Mouse (Mus musculus): Measurements from ENCODE around the gene Olfr141. TPM values are rescaled to one million over a fixed set of nuclear protein-coding genes. Genes with fewer than 3 reads are reported as not detected.

Gene Olfr141
- not detected in 2 replicates for polyA plus RNA-seq (2016; fragmentation: Nextera tagmentation; extraction: Ambion mirVana)

- Histone ChIP-seq H3K9me3 (replicated peaks) (no peaks in the 10 kb centered on the region), H3K27ac (replicated peaks) (no peak within 1 kb of the TSS), H3K4me3 (no peak within 1 kb of the TSS), H3K4me1 (no peaks in the 10 kb centered on the region), H3K36me3 (no peaks in the 10 kb centered on the region), H3K27me3 (ENCODE audit: low read depth, poor library complexity, severe bottlenecking) (no peaks in the 10 kb centered on the region)
- DNase-seq (ENCODE audit: low spot score), result no peak
Observed at GRCm38 (mm10) chr2:86809918-86810317, at the start of gene Olfr141. Olfr141 (minus strand) TSS chr2:86810018.

GRCm38 (mm10) chr2:86851596-86851995 is 41.8 kb upstream of the Olfr141 start, which contains the start of gene Olfr1095:
Olfr1095 (minus strand) TSS chr2:86851696.
- DNase-seq (ENCODE audit: low spot score), result no peak
- Histone ChIP-seq H3K9me3 (replicated peaks) (no peaks in the 10 kb centered on the region), H3K36me3 (no peaks in the 10 kb centered on the region), H3K27ac (replicated peaks) (no peak within 1 kb of the TSS), H3K4me1 (no peaks in the 10 kb centered on the region), H3K27me3 (ENCODE audit: low read depth, poor library complexity, severe bottlenecking) (no peaks in the 10 kb centered on the region), H3K4me3 (no peak within 1 kb of the TSS)
- WGBS, result 91% methylated on average over 3 of the region's 3 CpGs

GRCm38 (mm10) chr2:86824363-86824762 is 14.5 kb upstream of the Olfr141 start, which contains the start of gene Olfr1094:
Olfr1094 (plus strand) TSS chr2:86824663.
- Histone ChIP-seq H3K4me3 (no peak within 1 kb of the TSS), H3K9me3 (replicated peaks) (no peaks in the 10 kb centered on the region), H3K27ac (replicated peaks) (no peak within 1 kb of the TSS), H3K27me3 (ENCODE audit: low read depth, poor library complexity, severe bottlenecking) (no peaks in the 10 kb centered on the region), H3K4me1 (no peaks in the 10 kb centered on the region), H3K36me3 (no peaks in the 10 kb centered on the region)
- DNase-seq (ENCODE audit: low spot score), result no peak

GRCm38 (mm10) chr2:86782179-86782578 is 27.6 kb downstream of the Olfr141 start, which contains the start of gene Olfr1093:
Olfr1093 (plus strand) TSS chr2:86782479.
- 90% methylated on average over 2 of the region's 2 CpGs for WGBS

GRCm38 (mm10) chr2:86761050-86761449 is 48.8 kb downstream of the Olfr141 start:
- no peak overlapping the region for H3K4me3 ChIP-seq
- DNase-seq (ENCODE audit: low spot score), result no peak
- no peaks in the 10 kb centered on the region for H3K9me3 ChIP-seq (replicated peaks)
- 95% methylated on average over 6 of the region's 6 CpGs for WGBS
- H3K27me3 ChIP-seq (ENCODE audit: low read depth, poor library complexity, severe bottlenecking), result no peaks in the 10 kb centered on the region
- no peaks in the 10 kb centered on the region for H3K36me3 ChIP-seq
- H3K4me1 ChIP-seq, result no peaks in the 10 kb centered on the region
- no peak overlapping the region for H3K27ac ChIP-seq (replicated peaks)

More at GRCm38 (mm10) chr2:86782179-86782578, 27.6 kb downstream of the Olfr141 start, which contains the start of gene Olfr1093:
- Histone ChIP-seq H3K36me3 (no peaks in the 10 kb centered on the region), H3K4me3 (no peak within 1 kb of the TSS), H3K9me3 (replicated peaks) (no peaks in the 10 kb centered on the region), H3K27me3 (ENCODE audit: low read depth, poor library complexity, severe bottlenecking) (no peaks in the 10 kb centered on the region), H3K4me1 (no peaks in the 10 kb centered on the region), H3K27ac (replicated peaks) (no peak within 1 kb of the TSS)
- DNase-seq (ENCODE audit: low spot score), result no peak

- Histone ChIP-seq H3K27me3 (ENCODE audit: low read depth, poor library complexity, severe bottlenecking) (no peaks in the 10 kb centered on the region), H3K9me3 (replicated peaks) (no peaks in the 10 kb centered on the region), H3K4me3 (no peak within 1 kb of the TSS), H3K27ac (replicated peaks) (no peak within 1 kb of the TSS), H3K4me1 (no peaks in the 10 kb centered on the region), H3K36me3 (no peaks in the 10 kb centered on the region)
- WGBS, result 87% methylated on average over 1 of the region's 1 CpGs
- DNase-seq (ENCODE audit: low spot score), result no peak
Observed at GRCm38 (mm10) chr2:86758893-86759292, 50.9 kb downstream of the Olfr141 start, which contains the start of gene Olfr1090. Olfr1090 (minus strand) TSS chr2:86758993.

Other genes with a start within 250 kb of the Olfr141 start
- not detected in 2 replicates for gene Olfr1082, start 211.1 kb downstream of the Olfr141 start, polyA plus RNA-seq (2016; fragmentation: Nextera tagmentation; extraction: Ambion mirVana)
- not detected in 2 replicates for gene Olfr1084, start 170.3 kb downstream of the Olfr141 start, polyA plus RNA-seq (2016; fragmentation: Nextera tagmentation; extraction: Ambion mirVana)
- not detected in 2 replicates for gene Olfr1085, start 148.0 kb downstream of the Olfr141 start, polyA plus RNA-seq (2016; fragmentation: Nextera tagmentation; extraction: Ambion mirVana)
- gene Olfr1086, start 129.9 kb downstream of the Olfr141 start, polyA plus RNA-seq (2016; fragmentation: Nextera tagmentation; extraction: Ambion mirVana), result not detected in 2 replicates
- not detected in 2 replicates for gene Olfr1087, start 111.6 kb downstream of the Olfr141 start, polyA plus RNA-seq (2016; fragmentation: Nextera tagmentation; extraction: Ambion mirVana)
- gene Olfr1089, start 76.3 kb downstream of the Olfr141 start, polyA plus RNA-seq (2016; fragmentation: Nextera tagmentation; extraction: Ambion mirVana), result not detected in 2 replicates
- not detected in 2 replicates for gene Olfr1090, start 51.0 kb downstream of the Olfr141 start, polyA plus RNA-seq (2016; fragmentation: Nextera tagmentation; extraction: Ambion mirVana)
- not detected in 2 replicates for gene Olfr1093, start 27.5 kb downstream of the Olfr141 start, polyA plus RNA-seq (2016; fragmentation: Nextera tagmentation; extraction: Ambion mirVana)
- not detected in 2 replicates for gene Olfr1094, start 14.6 kb upstream of the Olfr141 start, polyA plus RNA-seq (2016; fragmentation: Nextera tagmentation; extraction: Ambion mirVana)
- not detected in 2 replicates for gene Olfr1095, start 41.7 kb upstream of the Olfr141 start, polyA plus RNA-seq (2016; fragmentation: Nextera tagmentation; extraction: Ambion mirVana)
- not detected in 2 replicates for gene Gm13723, start 64.8 kb upstream of the Olfr141 start, polyA plus RNA-seq (2016; fragmentation: Nextera tagmentation; extraction: Ambion mirVana)
- not detected in 2 replicates for gene Olfr1097, start 82.2 kb upstream of the Olfr141 start, polyA plus RNA-seq (2016; fragmentation: Nextera tagmentation; extraction: Ambion mirVana)
- not detected in 2 replicates for gene Olfr1098, start 114.5 kb upstream of the Olfr141 start, polyA plus RNA-seq (2016; fragmentation: Nextera tagmentation; extraction: Ambion mirVana)
- not detected in 2 replicates for gene Olfr1099, start 150.7 kb upstream of the Olfr141 start, polyA plus RNA-seq (2016; fragmentation: Nextera tagmentation; extraction: Ambion mirVana)
- not detected in 2 replicates for gene Olfr1100, start 169.9 kb upstream of the Olfr141 start, polyA plus RNA-seq (2016; fragmentation: Nextera tagmentation; extraction: Ambion mirVana)
- gene Olfr1101, start 181.2 kb upstream of the Olfr141 start, polyA plus RNA-seq (2016; fragmentation: Nextera tagmentation; extraction: Ambion mirVana), result not detected in 2 replicates
- not detected in 2 replicates for gene Olfr1102, start 188.4 kb upstream of the Olfr141 start, polyA plus RNA-seq (2016; fragmentation: Nextera tagmentation; extraction: Ambion mirVana)
- not detected in 2 replicates for gene Olfr1104, start 217.1 kb upstream of the Olfr141 start, polyA plus RNA-seq (2016; fragmentation: Nextera tagmentation; extraction: Ambion mirVana)
- gene Olfr1105, start 226.5 kb upstream of the Olfr141 start, polyA plus RNA-seq (2016; fragmentation: Nextera tagmentation; extraction: Ambion mirVana), result not detected in 2 replicates
- gene Olfr1106, start 242.3 kb upstream of the Olfr141 start, polyA plus RNA-seq (2016; fragmentation: Nextera tagmentation; extraction: Ambion mirVana), result not detected in 2 replicates